Mouse (Mus musculus): ENCODE results near the gene Sprtn. TPM values are rescaled to one million over a fixed set of nuclear protein-coding genes. Genes with fewer than 3 reads are reported as not detected.

Gene Sprtn
- polyA plus RNA-seq, 1 experiment from 2014 or later = 6.8 TPM

DNA sequence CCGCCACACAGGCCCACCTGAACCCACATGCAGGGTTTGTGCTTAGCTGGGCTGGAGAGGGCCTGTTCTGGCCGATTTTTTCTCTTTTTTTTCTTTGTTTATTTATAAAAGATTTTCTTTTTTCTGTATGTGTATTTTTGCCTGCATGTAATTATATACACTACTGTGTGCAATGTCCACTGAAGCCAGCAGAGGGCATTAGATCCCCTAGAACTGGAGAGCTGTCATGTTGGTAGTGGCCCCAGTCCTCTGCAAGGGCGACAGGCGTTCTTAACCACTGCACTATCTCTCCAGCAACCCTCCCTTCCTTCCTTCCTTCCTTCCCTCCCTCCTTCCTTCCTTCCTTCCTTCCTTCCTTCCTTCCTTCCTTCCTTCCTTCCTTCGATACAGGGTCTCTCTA is 9.3 kb upstream of the Sprtn start:
- no peak overlapping the region for H3K4me3 ChIP-seq (ENCODE audit: control insufficient read depth in 1 of 2, insufficient read depth in 1 of 2, low read depth in 1 of 2, low read length in 2 of 2)
- peaks cover 90% of the 10 kb centered on the region for H3K36me3 ChIP-seq (ENCODE audit: control insufficient read depth, insufficient read depth, low read length)
- no peaks in the 10 kb centered on the region for H3K4me1 ChIP-seq (ENCODE audit: control insufficient read depth in 2 of 2, insufficient read depth in 2 of 2, low read length in 2 of 2)
- H3K9ac ChIP-seq (ENCODE audit: low read length) = no peak overlapping the region
- ATAC-seq (ENCODE audit: insufficient number of reproducible peaks, insufficient read depth, low FRiP score, low read depth) = no peak
- H3K27ac ChIP-seq (replicated peaks in 1 of 2; ENCODE audit: control insufficient read depth in 1 of 2, insufficient read depth in 1 of 2, low read depth in 2 of 2, low read length in 2 of 2) = no peak overlapping the region
- peaks cover 8% of the 10 kb centered on the region; the same call in 1 of the 2 replicates for H3K9me3 ChIP-seq (ENCODE audit: control insufficient read depth, low read length)
- WGBS = 93% methylated on average over 5 of the region's 5 CpGs
- H3K4me2 ChIP-seq (ENCODE audit: low read length) = no peak overlapping the region
- no peaks in the 10 kb centered on the region for H3K27me3 ChIP-seq (ENCODE audit: control insufficient read depth, insufficient read depth, low read length)

DNA sequence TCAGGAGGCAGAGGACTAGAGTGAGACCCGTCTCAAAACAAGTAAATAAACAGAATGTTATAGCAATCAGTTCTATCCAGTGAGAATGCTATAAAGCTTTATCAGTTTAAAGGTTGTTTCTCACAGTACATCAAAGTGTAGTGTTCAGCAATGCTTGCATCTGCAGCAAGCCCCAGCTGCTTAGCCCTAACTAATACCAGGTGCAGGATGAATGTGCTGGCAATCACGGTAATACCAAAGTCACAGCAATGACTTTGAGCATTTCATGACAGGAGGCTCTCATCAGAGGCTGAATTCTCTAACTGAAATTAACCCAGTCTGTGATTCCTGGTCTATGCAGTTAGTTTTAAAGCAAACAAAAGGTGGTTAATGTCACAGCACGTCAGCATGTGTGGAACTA is 5.1 kb upstream of the Sprtn start:
- Histone ChIP-seq H3K4me1 (ENCODE audit: control insufficient read depth in 2 of 2, insufficient read depth in 2 of 2, low read length in 2 of 2) (peaks cover 5 to 13% of the 10 kb centered on the region in 2 experiments; a peak in 3 of 4 replicates), H3K27me3 (ENCODE audit: control insufficient read depth, insufficient read depth, low read length) (no peaks in the 10 kb centered on the region), H3K4me3 (ENCODE audit: control insufficient read depth in 1 of 2, insufficient read depth in 1 of 2, low read depth in 1 of 2, low read length in 2 of 2) (no peak overlapping the region), H3K27ac (replicated peaks in 1 of 2; ENCODE audit: control insufficient read depth in 1 of 2, insufficient read depth in 1 of 2, low read depth in 2 of 2, low read length in 2 of 2) (no peak overlapping the region), H3K4me2 (ENCODE audit: low read length) (no peak overlapping the region), H3K36me3 (ENCODE audit: control insufficient read depth, insufficient read depth, low read length) (peaks cover 70% of the 10 kb centered on the region), H3K9me3 (ENCODE audit: control insufficient read depth, low read length) (peaks cover 8% of the 10 kb centered on the region; the same call in 1 of the 2 replicates), H3K9ac (ENCODE audit: low read length) (no peak overlapping the region)
- WGBS = 61% methylated on average over 3 of the region's 3 CpGs
- ATAC-seq (ENCODE audit: insufficient number of reproducible peaks, insufficient read depth, low FRiP score, low read depth) = no peak

DNA sequence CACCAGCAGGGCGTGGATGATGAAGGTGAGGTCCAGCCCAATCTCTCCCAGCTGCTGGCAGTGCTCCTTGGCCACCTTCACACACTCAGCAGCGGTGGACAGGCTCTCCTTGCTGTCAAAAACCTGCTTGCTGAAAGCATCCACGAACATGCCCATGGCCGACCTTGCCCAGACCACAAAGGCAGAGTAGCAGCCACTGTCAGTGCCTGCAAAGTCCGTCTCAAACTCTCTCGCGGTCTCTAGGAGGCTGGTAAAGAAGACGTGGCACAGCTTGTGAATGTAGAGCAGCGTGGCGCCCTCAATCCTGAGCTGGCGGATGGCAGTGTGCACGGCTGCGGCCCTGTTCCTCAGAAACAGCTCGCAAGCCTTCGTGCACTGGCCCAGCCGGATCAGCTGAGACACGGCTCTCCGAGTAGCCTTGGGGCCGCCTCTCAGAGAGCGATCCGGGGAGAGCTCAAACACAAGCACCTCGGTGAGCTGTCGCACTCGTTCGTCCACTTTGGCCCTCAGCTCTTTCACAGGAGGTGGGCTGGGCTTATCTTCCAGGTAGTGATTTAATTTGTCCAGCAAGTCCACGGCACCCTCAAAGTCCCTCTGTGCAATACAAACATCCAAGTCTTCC is 1.6 kb upstream of the Sprtn start:
- 83% methylated on average over 26 of the region's 26 CpGs for WGBS
- Histone ChIP-seq H3K27me3 (ENCODE audit: control insufficient read depth, insufficient read depth, low read length) (no peaks in the 10 kb centered on the region), H3K27ac (replicated peaks in 1 of 2; ENCODE audit: control insufficient read depth in 1 of 2, insufficient read depth in 1 of 2, low read depth in 2 of 2, low read length in 2 of 2) (peak overlapping the region in 1 of 2 experiments; percentile 82; a peak in 1 of 4 replicates), H3K4me3 (ENCODE audit: control insufficient read depth in 1 of 2, insufficient read depth in 1 of 2, low read depth in 1 of 2, low read length in 2 of 2) (peak overlapping the region; percentile 87 to 88), H3K9ac (ENCODE audit: low read length) (peak overlapping the region; percentile 90), H3K9me3 (ENCODE audit: control insufficient read depth, low read length) (no peaks in the 10 kb centered on the region), H3K36me3 (ENCODE audit: control insufficient read depth, insufficient read depth, low read length) (peaks cover 54% of the 10 kb centered on the region), H3K4me1 (ENCODE audit: control insufficient read depth in 2 of 2, insufficient read depth in 2 of 2, low read length in 2 of 2) (peaks cover 10 to 24% of the 10 kb centered on the region in 2 experiments; a peak in 3 of 4 replicates), H3K4me2 (ENCODE audit: low read length) (peak overlapping the region; percentile 97)
- ATAC-seq (ENCODE audit: insufficient number of reproducible peaks, insufficient read depth, low FRiP score, low read depth) = no peak

DNA sequence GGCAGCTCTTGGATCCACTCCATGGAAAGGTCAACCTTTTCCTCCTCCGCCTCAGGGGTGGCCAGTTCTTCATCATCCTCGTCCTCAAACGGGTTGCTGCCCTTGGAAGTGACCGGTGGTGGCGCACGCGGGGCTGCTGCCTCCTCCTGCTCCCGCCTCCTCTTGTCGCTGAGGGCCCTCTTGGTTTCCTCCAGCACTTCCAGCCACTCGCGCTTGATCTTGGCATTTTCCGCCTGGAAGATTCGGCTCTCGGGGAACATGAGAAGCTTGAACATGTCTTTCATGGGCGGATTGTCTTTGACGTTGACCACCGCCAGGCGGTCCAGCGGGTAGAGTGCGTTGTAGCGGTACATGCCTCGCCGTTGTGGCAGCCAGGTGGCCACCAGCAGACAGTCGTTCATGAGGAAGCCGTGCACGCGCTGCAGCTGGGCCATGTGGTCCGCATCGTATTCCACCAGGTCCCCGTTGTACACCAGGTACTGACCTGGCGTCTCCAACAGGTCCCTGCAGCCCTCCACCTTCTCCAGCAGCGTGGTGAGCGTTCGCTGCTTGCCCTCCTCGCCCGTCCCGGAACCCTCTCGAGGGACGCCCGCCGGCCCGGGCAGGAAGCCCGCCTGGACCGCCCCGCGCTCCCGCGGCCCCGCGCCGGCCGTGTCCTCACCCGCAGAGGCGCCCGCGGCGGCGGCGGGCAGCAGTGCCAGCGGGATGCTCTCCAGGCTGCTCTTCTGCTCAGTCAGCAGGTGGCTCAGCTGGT is 877 bp upstream of the Sprtn start:
- Histone ChIP-seq H3K27ac (replicated peaks in 1 of 2; ENCODE audit: control insufficient read depth in 1 of 2, insufficient read depth in 1 of 2, low read depth in 2 of 2, low read length in 2 of 2) (peak overlapping the region; percentile 82 to 86), H3K9me3 (ENCODE audit: control insufficient read depth, low read length) (no peaks in the 10 kb centered on the region), H3K4me3 (ENCODE audit: control insufficient read depth in 1 of 2, insufficient read depth in 1 of 2, low read depth in 1 of 2, low read length in 2 of 2) (peak overlapping the region; percentile 87 to 88), H3K36me3 (ENCODE audit: control insufficient read depth, insufficient read depth, low read length) (peaks cover 53% of the 10 kb centered on the region), H3K4me2 (ENCODE audit: low read length) (peak overlapping the region; percentile 97), H3K27me3 (ENCODE audit: control insufficient read depth, insufficient read depth, low read length) (no peaks in the 10 kb centered on the region), H3K4me1 (ENCODE audit: control insufficient read depth in 2 of 2, insufficient read depth in 2 of 2, low read length in 2 of 2) (peaks cover 10 to 24% of the 10 kb centered on the region in 2 experiments; a peak in 3 of 4 replicates), H3K9ac (ENCODE audit: low read length) (peak overlapping the region; percentile 90)
- WGBS = under 1% methylated on average over 60 of the region's 60 CpGs
- ATAC-seq (ENCODE audit: insufficient number of reproducible peaks, insufficient read depth, low FRiP score, low read depth) = 0 out of 2 replicates have a peak, but pooled peaks have one; percentile 7

DNA sequence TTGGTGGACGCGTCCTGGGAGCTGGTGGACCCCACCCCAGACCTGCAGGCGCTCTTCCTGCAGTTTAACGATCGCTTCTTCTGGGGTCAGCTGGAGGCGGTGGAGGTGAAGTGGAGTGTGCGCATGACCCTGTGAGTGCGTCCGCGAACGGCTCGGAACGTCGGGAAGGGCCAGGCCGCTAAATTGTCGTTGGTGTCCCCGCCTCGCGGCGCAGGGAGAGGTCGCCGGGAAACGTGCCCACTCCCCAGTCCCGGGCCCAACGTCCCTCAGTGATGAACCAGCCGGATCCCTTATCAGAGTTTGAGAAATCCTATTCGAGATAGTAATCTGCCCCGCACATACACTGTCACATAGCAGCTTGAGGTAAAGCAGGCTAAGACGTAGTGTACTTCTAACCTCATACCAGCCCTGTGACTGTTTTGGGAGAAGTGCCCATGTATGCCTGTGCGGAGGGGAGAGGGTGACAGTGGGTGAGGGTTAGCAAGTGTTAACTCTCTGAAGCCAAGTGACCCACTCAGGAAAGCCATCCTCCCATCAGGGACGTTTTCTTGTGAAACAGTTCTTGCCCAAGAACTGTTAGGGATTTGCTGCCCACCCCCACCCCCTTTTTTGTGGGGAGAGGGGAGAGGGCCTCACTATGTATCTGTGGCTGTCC is 692 bp downstream of the Sprtn start:
- no peaks in the 10 kb centered on the region for H3K9me3 ChIP-seq (ENCODE audit: control insufficient read depth, low read length)
- H3K4me2 ChIP-seq (ENCODE audit: low read length) = peak overlapping the region; percentile 87
- 3% methylated on average over 31 of the region's 31 CpGs for WGBS
- peaks cover 10 to 24% of the 10 kb centered on the region in 2 experiments; a peak in 3 of 4 replicates for H3K4me1 ChIP-seq (ENCODE audit: control insufficient read depth in 2 of 2, insufficient read depth in 2 of 2, low read length in 2 of 2)
- H3K36me3 ChIP-seq (ENCODE audit: control insufficient read depth, insufficient read depth, low read length) = peaks cover 63% of the 10 kb centered on the region
- peak overlapping the region in 1 of 2 experiments; percentile 20; a peak in 1 of 4 replicates for H3K27ac ChIP-seq (replicated peaks in 1 of 2; ENCODE audit: control insufficient read depth in 1 of 2, insufficient read depth in 1 of 2, low read depth in 2 of 2, low read length in 2 of 2)
- H3K27me3 ChIP-seq (ENCODE audit: control insufficient read depth, insufficient read depth, low read length) = no peaks in the 10 kb centered on the region
- H3K9ac ChIP-seq (ENCODE audit: low read length) = peak overlapping the region; percentile 90
- H3K4me3 ChIP-seq (ENCODE audit: control insufficient read depth in 1 of 2, insufficient read depth in 1 of 2, low read depth in 1 of 2, low read length in 2 of 2) = peak overlapping the region; percentile 87 to 88
- peak; percentile 22 for ATAC-seq (ENCODE audit: insufficient number of reproducible peaks, insufficient read depth, low FRiP score, low read depth)

DNA sequence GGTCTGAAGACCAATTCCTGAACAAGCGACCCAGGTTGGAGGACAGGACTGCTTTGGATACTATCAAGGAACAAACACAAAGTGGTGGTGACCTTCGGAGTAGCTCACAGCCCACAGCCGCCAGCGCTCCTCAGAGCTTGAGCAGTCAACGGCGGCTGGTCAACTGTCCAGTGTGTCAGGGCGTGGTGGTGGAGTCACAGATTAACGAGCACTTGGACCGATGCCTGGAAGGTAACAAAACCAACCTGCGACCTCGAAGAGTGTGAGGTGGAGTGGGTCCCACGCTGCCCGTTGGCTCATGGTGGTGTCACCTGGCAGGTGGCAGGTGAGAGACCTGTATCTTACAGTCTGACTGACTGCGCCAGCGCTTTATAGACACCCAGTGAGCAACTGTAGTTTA is 5.5 kb downstream of the Sprtn start:
- H3K9me3 ChIP-seq (ENCODE audit: control insufficient read depth, low read length) = no peaks in the 10 kb centered on the region
- 88% methylated on average over 15 of the region's 15 CpGs for WGBS
- H3K36me3 ChIP-seq (ENCODE audit: control insufficient read depth, insufficient read depth, low read length) = peaks cover 85% of the 10 kb centered on the region
- no peak overlapping the region for H3K9ac ChIP-seq (ENCODE audit: low read length)
- H3K4me1 ChIP-seq (ENCODE audit: control insufficient read depth in 2 of 2, insufficient read depth in 2 of 2, low read length in 2 of 2) = peaks cover 5 to 11% of the 10 kb centered on the region in 2 experiments; a peak in 3 of 4 replicates
- no peak overlapping the region for H3K4me3 ChIP-seq (ENCODE audit: control insufficient read depth in 1 of 2, insufficient read depth in 1 of 2, low read depth in 1 of 2, low read length in 2 of 2)
- no peak overlapping the region for H3K4me2 ChIP-seq (ENCODE audit: low read length)
- no peak for ATAC-seq (ENCODE audit: insufficient number of reproducible peaks, insufficient read depth, low FRiP score, low read depth)
- no peak overlapping the region for H3K27ac ChIP-seq (replicated peaks in 1 of 2; ENCODE audit: control insufficient read depth in 1 of 2, insufficient read depth in 1 of 2, low read depth in 2 of 2, low read length in 2 of 2)
- H3K27me3 ChIP-seq (ENCODE audit: control insufficient read depth, insufficient read depth, low read length) = no peaks in the 10 kb centered on the region

DNA sequence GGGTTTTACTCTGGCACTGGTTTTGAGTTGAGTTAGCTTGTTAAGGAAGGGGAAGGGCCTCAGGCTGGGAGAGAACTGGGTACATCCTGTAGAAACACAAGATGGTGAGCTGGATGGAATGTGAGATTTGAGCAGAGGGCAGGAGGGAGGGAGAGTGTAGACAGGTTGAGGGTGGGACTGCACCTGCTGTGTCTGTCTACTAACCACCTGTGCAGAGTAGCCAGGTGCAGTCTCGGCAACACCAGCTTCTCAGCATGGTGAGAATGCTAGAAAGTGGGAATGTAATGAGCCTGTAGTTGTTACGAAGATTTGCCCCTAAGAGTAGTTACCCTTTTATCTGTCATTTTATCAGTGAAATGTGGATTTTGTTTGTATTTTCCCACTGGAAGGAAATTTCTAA is 7.8 kb downstream of the Sprtn start:
- H3K4me1 ChIP-seq (ENCODE audit: control insufficient read depth in 2 of 2, insufficient read depth in 2 of 2, low read length in 2 of 2) = peaks cover 4 to 6% of the 10 kb centered on the region in 2 experiments; a peak in 2 of 4 replicates
- H3K4me3 ChIP-seq (ENCODE audit: control insufficient read depth in 1 of 2, insufficient read depth in 1 of 2, low read depth in 1 of 2, low read length in 2 of 2) = no peak overlapping the region
- ATAC-seq (ENCODE audit: insufficient number of reproducible peaks, insufficient read depth, low FRiP score, low read depth) = no peak
- H3K36me3 ChIP-seq (ENCODE audit: control insufficient read depth, insufficient read depth, low read length) = peaks cover 93% of the 10 kb centered on the region
- no peaks in the 10 kb centered on the region for H3K27me3 ChIP-seq (ENCODE audit: control insufficient read depth, insufficient read depth, low read length)
- WGBS = 83% methylated on average over 2 of the region's 2 CpGs
- no peak overlapping the region for H3K4me2 ChIP-seq (ENCODE audit: low read length)
- H3K27ac ChIP-seq (replicated peaks in 1 of 2; ENCODE audit: control insufficient read depth in 1 of 2, insufficient read depth in 1 of 2, low read depth in 2 of 2, low read length in 2 of 2) = no peak overlapping the region
- H3K9me3 ChIP-seq (ENCODE audit: control insufficient read depth, low read length) = no peaks in the 10 kb centered on the region
- no peak overlapping the region for H3K9ac ChIP-seq (ENCODE audit: low read length)

Measured in heart, embryonic 14.5 days (tissue).